Mouse (Mus musculus) lung, postnatal 0 days (tissue): ENCODE measurements at regions not wholly inside any gene's neighbourhood (a gene's known extent, or its start where the extent isn't known, plus 50 kb on each side); places are given as distances from the start of the nearest gene placed in this dataset.

Source experiments
- CTCF ChIP-seq: IDR thresholded peaks from 2 replicates; pipeline ENCODE4 v1.5.1; 2016; ENCODE audit warnings: antibody characterized with exemption, mild to moderate bottlenecking
- EP300 ChIP-seq: IDR thresholded peaks from 2 replicates; pipeline ENCODE4 v1.6.1; 2016; ENCODE audit warnings: antibody characterized with exemption, mild to moderate bottlenecking, control low read depth

GRCm38 (mm10) chr8:127717969-127718368, 640.4 kb upstream of the Nrp1 start:
- TF ChIP-seq CTCF (no peak), EP300 (no peak)
